Mouse (Mus musculus) kidney, adult 2 months (tissue): Measurements from ENCODE around the gene Mtmr12.

Experiments
- CTCF ChIP-seq: fragments of 200-500 bp; conservative IDR thresholded peaks from 2 replicates; pipeline ENCODE4 v1.5.1; 2011; ENCODE audit warnings: low read depth, mild to moderate bottlenecking, control low read depth, low read length, moderate library complexity, mixed read lengths; ENCODE audit not compliant: insufficient read depth, insufficient read length
- POLR2A ChIP-seq: fragments of 200-500 bp; IDR thresholded peaks from one replicate; pipeline ENCODE4 v1.6.1; 2011; ENCODE audit warnings: low read depth, low read length, control low read depth

DNA sequence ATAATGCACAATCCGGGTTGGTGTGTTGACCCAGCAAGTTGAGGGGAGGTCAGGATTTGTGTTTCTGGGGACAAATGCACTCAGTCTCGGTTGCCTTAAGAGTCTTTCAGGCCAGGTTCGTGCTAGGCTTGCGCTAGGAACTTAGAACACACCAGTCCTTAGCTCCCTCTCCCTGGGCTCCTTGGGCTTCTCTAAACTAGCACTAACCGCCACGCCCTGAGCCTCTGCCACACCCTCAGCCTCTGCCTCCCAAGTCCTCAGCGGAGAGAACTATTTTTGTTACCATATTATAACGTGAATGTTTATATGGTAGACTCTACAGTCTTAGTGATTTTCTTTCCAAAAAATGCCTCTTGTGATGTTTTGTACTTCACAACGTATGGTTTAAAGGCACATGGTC lies 66.5 kb downstream of the Mtmr12 start:
- TF ChIP-seq POLR2A (no peak), CTCF (no peak)
